Mouse (Mus musculus): Measurements from ENCODE around the gene Ints4. TPM values are rescaled to one million over a fixed set of nuclear protein-coding genes. Genes with fewer than 3 reads are reported as not detected.

Ints4 gene
- polyA plus RNA-seq, 1 experiment from 2014 or later: 40.7 TPM

Other genes starting within 250 kb of the Ints4 start
- 4.8 and 5.3 TPM in 2 replicates for gene Usp35, start 148.9 kb upstream of the Ints4 start, polyA plus RNA-seq (2015; fragmentation: Nextera tagmentation; extraction: Ambion mirVana)
- 8.1 and 8.3 TPM in 2 replicates for gene Kctd21, start 148.6 kb upstream of the Ints4 start, polyA plus RNA-seq (2015; fragmentation: Nextera tagmentation; extraction: Ambion mirVana)
- 12.9 and 14.2 TPM in 2 replicates for gene Alg8, start 109.3 kb upstream of the Ints4 start, polyA plus RNA-seq (2015; fragmentation: Nextera tagmentation; extraction: Ambion mirVana)
- 377 and 384 TPM in 2 replicates for gene Ndufc2, start 81.0 kb upstream of the Ints4 start, polyA plus RNA-seq (2015; fragmentation: Nextera tagmentation; extraction: Ambion mirVana)
- 1.7 and 1.9 TPM in 2 replicates for gene Thrsp, start 63.2 kb upstream of the Ints4 start, polyA plus RNA-seq (2015; fragmentation: Nextera tagmentation; extraction: Ambion mirVana)
- gene Kctd14, start 29.6 kb upstream of the Ints4 start, polyA plus RNA-seq (2015; fragmentation: Nextera tagmentation; extraction: Ambion mirVana): 1.1 and 1.2 TPM in 2 replicates
- gene Aamdc, start 98.5 kb downstream of the Ints4 start, polyA plus RNA-seq (2015; fragmentation: Nextera tagmentation; extraction: Ambion mirVana): 54.1 and 60.7 TPM in 2 replicates
- gene Rsf1, start 98.9 kb downstream of the Ints4 start, polyA plus RNA-seq (2015; fragmentation: Nextera tagmentation; extraction: Ambion mirVana): 29.2 and 30.1 TPM in 2 replicates
- 174 and 179 TPM in 2 replicates for gene Clns1a, start 215.7 kb downstream of the Ints4 start, polyA plus RNA-seq (2015; fragmentation: Nextera tagmentation; extraction: Ambion mirVana)